Mouse (Mus musculus) bone marrow macrophage, adult 2 months (primary cell): ENCODE measurements around the gene Tbc1d14.

Experiments
- CTCF ChIP-seq: IDR thresholded peaks from 2 replicates; pipeline ENCODE4 v1.5.1; 2012; ENCODE audit warnings: low read depth, mild to moderate bottlenecking, low read length, moderate library complexity
- POLR2A ChIP-seq: IDR thresholded peaks from 2 replicates; pipeline ENCODE4 v1.6.1; 2012; ENCODE audit warnings: mild to moderate bottlenecking, low read depth, low read length, borderline replicate concordance

DNA sequence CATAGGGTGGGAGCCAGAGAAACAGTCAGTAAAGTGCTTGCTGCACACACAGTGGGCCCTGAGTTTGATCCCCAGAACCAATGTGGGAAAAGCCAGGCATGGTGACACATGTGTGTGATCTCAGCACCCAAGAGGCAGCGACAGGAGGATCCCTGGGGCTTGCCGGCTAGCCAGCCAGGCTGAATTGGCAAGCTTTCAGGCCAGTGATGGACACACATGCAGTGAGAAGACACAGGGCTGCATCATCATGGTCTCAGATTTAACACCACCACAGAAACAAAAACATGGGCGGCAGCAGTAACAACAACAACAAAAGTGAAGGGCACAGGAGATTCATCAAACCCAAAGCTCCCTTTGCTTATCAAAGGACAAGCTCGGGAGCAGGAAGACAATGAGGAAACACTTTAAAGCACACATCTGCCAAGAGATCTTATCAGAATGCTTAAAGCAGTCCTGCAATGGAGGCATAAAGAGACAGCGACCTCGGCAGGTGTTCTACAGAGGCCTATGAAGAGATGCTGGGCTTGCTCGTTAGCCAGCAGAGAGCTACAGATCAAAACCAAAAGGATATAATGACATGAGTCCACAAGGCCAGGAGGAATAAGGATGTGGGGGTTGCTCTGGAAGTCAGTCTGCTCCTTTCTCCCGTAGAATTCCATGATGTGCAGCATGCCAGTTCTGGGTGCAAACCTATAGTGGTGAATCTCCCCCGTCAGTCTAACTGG, 146.7 kb downstream of the Tbc1d14 start:
- TF ChIP-seq CTCF: no peak
- TF ChIP-seq POLR2A: no peak
